Mouse (Mus musculus) 416B (cell line): ENCODE measurements around the gene Dynlt1f.
"Not testable (repeated sequence)": the region's sequence is repeated elsewhere in the genome, so short reads cannot be mapped to it uniquely, and the experiment has no call there.

ENCODE experiments used
- DNase-seq: peaks from one replicate; pipeline ENCODE4 v3.0.0; 2011; ENCODE audit warnings: low read depth

The Dynlt1f gene

DNA sequence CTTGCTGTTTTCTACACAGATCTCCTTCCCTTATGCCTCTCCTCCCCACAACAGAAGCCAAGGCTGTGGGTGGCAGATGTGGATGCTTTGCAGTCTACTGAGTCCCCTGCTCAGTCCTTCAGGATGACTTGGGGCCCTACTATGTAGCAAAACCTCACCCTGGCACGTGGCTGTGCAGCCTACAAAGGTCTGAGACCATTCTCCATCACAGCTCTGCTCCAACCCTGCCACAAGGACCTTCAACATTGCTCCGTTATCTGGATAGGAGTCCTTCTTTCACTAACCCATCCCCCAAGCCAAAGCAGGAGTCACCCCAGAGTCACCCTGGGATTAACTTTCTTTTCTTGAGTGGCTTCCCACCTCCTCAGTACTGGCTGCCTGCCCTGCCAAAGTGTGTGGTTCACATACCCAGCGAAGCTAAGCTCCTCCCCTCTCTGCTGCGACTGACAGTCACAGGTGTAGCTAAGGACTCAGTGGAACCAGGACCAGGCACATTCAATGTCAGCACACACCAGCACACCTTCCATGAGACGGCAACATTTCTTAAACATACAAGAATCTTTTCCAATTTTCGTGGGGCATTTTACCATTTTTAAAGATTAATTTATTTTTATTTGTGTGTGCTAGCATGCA is 30.7 kb downstream of the Dynlt1f start:
- DNase-seq = not testable (repeated sequence)

DNA sequence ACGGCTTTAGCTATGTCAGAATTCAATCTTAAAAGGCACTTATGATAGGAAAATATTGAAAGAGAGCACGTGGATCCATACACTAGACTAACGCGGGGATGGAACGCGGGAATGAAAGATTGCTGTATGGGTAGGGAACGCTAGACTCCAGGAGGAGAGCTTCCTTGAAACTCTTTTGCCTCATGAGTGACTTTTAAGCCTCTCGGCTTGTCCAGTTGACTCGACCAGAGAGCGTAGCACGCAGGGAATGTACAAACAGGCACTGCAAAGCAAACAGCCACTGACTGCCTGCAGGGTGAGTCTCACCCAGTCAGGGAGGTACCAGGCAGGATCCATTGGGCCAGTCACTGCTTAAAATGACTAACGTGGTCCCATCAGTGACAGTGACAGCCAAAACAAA is 33.7 kb downstream of the Dynlt1f start:
- not testable (repeated sequence) for DNase-seq

DNA sequence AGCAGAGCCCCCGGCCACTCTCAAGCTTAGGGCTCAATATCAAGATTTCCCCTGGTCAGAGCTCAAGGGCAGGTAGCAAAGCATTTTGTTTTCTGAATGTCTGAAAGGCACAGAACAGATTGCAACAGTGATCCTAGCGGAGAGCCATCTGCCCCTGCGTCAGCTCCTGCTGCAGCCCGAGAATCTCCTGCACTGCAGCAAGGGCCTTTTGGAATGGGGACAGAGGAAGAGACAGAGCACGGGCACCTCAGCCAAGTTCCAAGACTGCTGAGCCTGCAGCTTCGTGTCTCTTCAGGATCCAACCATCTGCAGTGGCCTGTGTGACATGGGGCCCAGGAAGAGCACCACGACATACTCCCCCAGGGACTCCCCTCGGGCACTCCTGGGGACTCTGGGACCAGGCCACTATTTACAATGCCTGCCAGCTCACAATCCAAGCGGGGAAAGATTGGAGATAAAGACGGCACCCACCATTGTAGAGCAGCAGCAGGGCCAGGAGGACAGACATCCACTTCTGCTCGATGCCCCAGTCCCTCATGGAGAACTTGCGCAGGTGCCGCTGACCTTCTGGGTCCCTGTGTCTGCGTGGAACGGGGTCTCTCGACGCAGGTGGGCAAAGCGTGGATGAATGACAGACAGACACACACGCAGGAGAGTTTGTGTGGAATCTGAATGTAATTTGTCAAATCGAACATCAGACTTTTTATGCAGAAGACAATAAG is 34.8 kb downstream of the Dynlt1f start:
- not testable (repeated sequence) for DNase-seq

DNA sequence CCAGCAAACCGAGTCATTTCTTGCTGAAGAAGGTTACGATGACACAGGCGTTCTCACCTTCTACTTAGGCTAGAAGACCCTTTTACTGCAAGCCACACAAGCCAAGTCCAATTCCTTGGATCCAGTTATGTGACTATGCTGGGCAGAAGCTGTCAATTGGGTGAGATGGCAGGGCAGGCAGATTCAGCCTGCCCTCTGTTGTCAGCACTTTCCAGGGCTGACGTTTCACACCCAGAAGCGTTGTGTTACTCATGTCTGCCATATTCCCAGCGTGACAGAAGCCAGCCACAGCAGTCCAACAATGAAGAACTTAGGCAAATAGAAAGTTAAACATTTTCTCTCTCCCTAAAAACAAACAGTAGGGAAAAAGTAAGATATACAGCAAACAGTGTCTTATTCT is 35.7 kb downstream of the Dynlt1f start:
- not testable (repeated sequence) for DNase-seq

DNA sequence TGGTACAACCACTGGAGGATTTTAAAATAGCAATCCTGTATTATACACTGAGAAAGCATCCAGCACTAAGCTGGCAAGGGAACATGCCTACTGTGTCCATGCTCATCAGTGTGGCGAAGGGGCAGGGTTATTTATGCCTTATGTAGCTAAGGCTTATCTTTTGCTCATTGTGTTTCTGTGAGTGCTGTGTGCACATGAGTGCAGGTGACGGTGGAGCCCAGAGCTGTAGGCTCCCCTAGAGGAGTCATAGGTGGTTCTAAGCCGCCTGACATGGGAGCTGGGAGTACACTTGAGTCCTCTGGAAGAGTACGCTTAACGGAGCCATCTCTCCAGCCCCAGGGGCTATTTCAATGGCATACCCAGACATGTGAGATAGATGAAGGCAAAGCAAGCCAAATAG is 36.4 kb downstream of the Dynlt1f start:
- DNase-seq = not testable (repeated sequence)

DNA sequence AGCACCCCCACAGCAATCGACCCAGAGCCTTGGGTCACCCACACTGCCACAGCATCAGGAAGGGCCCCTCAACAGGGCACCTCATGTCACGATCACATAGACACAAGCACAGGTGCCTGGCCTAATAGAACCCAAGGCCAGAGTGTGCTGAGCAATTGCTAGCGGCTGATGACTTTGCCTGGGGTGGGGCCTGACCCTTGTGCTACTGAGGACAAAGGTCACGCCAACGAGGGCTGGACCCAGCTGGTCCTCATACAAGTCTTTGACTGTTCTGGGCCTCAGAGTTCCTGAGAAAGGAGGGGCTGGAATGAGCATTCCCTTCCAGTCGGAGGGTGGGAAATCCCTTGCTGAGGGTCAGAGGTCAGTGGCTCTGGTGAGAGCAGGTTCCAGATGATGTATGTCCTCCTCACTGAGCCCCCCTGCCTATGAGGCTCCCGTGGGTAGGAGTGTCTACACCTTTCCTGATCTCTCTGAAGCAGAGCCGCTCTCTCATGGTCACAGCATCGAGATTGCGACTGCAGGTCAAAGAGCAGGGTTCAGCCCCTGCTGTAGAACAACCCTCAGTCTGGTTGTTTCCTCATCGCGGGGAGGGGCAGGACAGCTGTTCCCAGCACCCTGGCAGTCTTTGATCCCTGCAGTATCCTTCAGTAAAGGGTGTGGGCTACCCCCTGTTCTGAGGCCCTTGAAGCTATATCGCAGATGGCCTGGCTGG is 37.9 kb downstream of the Dynlt1f start:
- DNase-seq = not testable (repeated sequence)

DNA sequence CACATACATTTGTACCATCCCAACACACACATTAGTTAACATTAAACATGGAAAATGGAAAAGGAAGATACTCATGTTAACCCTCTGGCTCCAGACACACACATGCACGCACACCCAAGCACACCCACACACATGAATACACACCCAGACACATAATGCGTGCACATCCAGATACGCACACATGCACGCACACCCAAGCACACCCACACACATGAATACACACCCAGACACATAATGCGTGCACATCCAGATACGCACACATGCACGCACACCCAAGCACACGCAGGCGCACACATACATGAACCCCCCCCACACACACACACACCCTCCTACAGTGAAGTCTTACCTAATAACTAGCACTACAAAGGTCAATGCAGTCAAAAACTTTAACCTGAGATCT is 39.0 kb downstream of the Dynlt1f start:
- not testable (repeated sequence) for DNase-seq

DNA sequence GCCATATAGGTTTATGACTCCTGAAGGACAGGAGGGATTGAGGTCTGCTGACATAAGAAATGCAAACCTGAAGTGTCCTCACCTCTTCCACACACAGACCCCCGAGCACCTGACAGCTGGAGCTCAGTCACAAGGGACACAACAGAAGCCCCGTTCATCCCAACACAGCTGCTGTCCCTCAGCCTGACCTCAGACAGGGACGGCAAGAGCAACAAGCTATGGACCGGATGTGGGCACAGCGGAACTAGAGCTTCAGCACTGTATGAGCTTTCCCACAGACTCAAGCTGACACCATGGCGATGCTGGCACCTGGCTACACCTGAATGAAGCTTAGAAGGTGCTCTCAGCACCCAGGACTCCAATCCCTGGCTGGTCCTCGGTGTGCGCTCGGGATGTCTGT is 41.4 kb downstream of the Dynlt1f start:
- not testable (repeated sequence) for DNase-seq

DNA sequence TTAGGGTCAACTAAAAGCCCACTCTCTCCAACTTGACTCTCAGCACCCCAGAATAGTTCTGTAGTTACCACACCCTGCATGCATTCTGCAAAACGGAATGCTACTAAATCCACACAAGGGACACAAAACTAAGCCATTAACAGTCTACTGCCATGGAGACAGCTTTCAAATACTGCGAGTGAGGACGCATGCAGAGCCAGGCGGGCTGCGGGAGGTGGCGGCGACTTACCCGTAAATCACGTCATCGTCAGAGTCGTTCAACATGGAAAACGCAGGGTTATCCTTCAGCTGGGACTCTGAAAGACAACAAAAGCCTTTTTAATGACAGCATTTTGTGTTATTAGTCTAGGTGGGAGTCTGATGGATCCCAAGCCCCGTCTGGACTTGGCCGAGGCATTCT is 42.2 kb downstream of the Dynlt1f start:
- not testable (repeated sequence) for DNase-seq

DNA sequence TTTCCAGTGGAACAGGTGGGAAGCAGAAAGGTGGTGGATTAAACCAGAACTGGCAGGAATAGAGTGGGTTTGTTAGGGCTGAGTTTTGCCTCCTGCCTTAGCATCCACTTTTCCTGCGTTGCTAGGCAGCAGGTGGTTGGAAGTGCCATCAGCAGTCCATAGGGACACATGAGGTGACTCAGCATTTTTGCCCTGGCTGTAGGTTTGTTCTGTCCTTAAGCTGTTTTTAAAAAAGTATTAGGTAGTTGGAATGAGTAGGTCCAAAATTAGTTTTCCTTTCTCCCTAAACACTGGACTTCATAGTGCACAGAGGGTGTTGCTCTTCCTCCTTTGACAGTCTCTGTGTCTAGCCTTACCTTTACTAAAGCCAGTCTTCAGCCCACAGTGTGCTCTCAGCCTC is 50.4 kb downstream of the Dynlt1f start:
- DNase-seq = not testable (repeated sequence)

DNA sequence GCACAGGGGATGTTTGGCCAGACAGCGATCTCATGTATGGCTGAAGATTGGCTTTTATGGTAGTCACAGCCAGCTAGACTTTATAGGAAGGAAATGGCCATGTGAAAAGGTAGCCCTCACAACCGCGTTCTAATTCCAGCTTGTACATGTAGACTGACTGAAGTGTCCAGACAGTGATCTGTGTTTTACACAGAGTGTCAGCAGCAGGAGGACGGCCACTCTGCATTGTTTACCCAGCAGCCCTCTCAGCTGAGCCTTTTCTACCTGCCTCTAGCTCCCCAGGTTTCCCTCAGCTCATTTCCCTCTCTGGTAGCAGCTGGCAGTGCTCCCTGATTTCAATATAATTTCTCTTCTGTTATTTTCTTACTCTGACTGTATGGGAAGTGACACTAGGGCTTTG is 53.5 kb downstream of the Dynlt1f start:
- DNase-seq = not testable (repeated sequence)

DNA sequence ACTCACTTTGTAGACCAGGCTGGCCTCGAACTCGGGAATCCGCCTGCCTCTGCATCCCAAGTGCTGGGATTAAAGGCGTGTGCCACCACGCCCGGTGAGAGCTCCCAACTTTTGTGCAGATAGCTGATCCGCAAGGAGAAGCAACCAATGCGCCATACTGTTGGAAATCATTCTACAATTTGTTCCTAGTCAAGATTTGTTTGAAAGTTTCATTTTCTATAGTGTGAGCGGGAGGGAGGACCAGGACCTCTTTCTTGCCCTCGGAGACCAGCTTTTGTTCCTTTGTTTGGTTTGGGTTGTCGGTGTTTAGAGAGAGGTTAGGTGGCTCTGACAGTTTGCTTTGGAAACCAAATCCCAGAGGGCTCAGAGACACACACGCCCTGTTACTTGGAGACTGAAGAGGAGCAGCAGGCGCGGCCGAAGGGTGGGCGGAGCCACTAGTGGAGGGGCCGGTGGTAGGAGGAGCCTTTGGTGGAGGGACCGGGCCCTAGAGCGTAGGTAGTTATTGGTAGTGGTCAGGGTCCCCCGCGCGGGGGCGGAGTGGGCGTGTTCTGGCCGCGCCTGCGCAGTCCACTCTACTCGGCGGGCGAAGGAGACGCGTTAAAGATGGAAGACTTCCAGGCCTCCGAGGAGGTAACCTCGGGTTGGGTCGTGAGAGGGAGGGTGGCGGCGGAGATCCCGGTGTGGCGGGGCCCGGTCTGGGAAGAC is 54.3 kb downstream of the Dynlt1f start, which contains the start of gene Dynlt1c:
Dynlt1c (plus strand) TSS at position 468 of the 708 bp plus-strand sequence.
- DNase-seq = peak; percentile 88

DNA sequence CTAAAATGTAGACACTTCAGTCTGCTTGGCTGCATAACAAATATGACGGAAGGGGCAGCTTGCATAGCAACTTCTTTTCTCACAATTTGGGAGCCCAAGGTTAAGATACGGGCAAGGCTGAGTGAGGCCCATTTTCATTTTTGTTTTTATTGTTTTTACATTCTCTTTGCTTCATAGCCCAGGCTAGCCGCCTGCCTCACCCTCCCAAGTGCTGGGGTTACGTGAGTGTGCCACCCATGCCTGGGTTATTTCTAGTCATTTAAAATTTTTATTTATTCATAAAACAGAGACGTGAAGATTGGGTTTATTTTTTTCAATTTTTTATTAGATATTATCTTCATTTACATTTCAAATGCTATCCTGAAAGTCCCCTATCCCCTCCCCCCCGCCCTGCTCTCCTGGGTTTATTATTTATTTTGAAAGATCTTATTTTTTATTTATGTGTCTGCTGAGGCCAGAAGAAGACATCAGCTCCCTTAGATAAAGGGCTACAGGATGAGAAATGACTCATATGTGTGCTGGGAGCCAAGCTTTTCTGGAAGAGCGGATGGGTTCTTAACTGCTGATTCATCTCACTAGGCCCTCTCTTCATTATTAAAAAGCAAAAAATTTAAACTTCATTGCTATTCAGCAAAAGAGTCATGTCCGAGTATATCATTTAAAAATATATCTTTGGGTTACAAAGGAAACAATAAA is 55.3 kb downstream of the Dynlt1f start:
- DNase-seq = peak; percentile 44

DNA sequence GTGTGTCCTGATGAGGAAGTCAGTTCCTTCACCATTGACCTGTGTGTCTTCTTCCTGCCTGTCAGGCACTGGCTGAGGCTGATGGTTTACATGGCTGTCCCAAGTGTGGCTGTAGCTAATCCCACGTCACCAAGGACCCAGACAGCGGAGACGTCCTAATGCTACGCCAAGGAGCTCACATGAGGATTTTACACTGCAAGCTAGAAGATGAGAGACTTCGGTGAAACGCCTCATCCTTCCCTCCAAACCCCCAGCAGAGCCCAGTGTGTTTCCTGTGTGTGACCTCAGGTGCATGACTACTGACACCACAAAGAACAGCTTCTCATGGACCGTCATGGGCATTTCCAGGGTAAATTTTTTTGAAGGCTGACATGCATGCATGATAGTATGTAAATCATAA is 57.3 kb downstream of the Dynlt1f start:
- DNase-seq = not testable (repeated sequence)
